Mouse (Mus musculus) lung, adult 2 months (tissue): ENCODE data around the gene Fat4.

Source experiments
- CTCF ChIP-seq: fragments of 200-500 bp; IDR thresholded peaks from 2 replicates; pipeline ENCODE4 v1.5.1; 2011; ENCODE audit warnings: mild to moderate bottlenecking, low read length, control low read depth; ENCODE audit not compliant: insufficient read depth
- POLR2A ChIP-seq: fragments of 200-500 bp; IDR thresholded peaks from 2 replicates; pipeline ENCODE4 v1.6.1; 2011; ENCODE audit warnings: low read depth, mild to moderate bottlenecking, control low read depth, low read length, borderline replicate concordance; ENCODE audit errors: extremely low read depth

DNA sequence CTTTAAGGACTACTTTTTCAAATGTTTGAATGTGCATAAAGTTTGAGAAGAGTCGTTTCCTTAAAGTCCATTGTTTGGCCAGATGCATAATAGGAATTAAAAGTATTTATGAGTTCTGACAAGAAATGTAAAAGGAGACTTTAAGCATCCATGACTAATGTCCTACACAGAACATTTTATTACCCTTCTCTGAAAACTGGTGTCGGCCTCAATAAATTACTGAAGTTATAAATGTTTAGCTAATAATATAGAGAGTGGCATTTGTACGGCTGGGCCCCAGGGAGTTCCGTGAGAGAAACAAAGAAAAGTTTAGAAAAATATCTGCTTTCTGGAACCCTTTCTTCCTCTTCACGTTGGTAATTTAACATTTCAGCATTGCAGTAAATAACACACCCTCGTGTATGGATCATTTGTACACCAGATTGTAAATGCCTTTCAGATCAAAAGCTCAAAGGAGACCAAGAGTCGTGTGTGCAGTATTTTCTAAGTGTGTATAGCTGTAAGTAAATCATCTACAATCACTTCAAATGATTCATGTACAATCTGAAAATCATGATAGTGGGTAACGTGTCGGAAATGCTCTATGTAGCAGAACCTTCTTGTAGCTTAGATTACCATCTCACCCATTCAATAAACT, 69.4 kb downstream of the Fat4 start:
- TF ChIP-seq CTCF (no peak), POLR2A (no peak)
